Mouse (Mus musculus) urinary bladder, postnatal 4 days (tissue): ENCODE results near the gene Rimklb.

ENCODE experiments used
- DNase-seq, 2 experiments: peaks; one replicate each; pipeline ENCODE4 v3.0.0; 2021 to 2022; ENCODE audit warnings: low spot score in 2 of 2

Rimklb gene

DNA sequence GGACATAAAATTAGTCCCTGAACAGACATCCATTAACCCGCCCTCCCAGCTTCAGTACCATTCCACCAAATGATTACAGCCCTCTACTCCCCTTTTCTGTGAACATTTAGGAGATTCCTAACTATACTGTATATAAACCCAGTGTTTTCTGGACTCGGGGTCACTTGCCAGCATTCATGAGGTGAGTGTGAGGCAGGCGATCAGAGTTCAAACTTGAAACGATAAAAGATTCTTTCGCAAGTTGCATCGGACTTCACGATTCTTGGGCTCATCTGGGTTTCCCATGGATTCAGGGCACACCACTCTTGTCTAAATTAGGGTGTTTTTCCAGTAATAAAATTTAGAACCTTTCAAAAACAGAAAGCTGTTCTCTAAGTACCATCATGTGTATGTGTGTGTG lies 71.1 kb downstream of the Rimklb start:
- no peak for DNase-seq

DNA sequence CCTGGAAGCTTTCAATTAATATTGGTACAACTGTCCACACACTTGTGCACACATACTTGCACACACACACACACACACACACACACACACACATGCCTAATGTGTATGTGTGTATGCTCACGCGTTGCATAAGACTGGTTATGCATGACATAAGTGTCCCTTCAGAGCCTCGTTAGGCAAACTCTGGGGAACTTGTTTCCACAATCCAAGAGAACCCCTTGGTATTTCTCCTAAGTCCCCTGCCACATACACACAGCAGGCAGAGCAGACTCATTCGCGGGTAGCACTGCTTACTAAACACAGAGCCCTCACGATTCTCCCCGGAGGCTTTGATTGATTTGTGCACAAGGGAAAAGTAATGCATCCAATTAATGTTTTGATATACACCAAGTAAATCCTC lies 81.5 kb downstream of the Rimklb start:
- no peak for DNase-seq

DNA sequence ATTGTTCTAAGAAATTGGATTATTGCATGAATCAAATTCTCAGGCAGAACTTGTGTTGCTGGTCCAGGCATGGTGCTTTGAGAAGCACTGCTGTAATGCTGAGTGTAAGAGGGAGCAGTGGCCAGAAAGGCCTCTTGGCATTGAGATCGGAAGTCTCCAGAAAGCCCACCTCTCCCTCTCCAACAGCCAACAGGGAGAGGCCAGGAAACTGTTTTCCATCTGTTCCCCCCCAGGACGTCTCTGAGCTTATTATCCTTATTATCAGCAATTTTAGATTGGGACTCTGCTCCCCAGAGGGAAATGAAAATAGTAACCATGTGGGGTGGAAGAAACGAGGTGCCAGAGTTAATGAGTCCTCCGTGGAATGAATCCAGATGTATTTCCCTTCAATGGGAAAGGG lies 82.2 kb downstream of the Rimklb start:
- DNase-seq, result no peak

DNA sequence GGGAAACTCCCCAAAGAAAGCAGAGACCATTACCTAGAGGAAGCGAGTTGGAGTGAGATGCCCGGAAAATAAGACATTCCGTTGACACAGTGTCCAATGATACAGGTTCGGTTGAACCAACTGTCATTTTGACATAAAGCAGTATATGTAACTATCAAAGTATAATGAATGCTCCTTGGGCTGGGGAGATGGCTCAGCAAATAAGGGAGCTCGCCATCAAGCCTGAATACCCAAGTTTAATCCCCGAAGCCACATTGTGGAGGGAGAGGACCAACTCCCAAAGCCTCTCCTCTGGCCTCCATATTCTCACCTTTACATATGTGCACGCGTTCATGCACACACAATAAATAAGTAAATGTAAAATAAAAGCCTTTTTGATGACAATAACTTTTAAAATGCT lies 87.3 kb downstream of the Rimklb start:
- DNase-seq, result no peak

DNA sequence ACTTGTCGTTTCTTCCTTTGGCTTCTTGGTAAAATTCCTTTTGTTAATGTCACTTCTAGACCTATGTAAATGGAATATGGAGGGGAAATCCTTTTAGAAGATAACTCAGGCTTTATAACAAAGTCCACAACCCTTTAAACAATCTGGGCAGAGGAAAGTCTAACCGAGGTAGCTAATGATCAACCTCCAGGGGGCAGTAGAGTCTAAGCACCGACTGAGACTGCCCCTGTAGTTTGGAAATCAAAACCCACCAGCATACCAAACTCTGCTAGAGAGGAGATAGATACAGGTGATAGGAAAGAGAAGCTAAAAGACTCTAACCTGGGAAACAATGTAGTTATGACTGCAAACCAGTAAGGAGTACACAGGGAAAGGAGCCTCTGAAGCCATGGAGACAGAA lies 96.3 kb downstream of the Rimklb start:
- DNase-seq, result no peak

DNA sequence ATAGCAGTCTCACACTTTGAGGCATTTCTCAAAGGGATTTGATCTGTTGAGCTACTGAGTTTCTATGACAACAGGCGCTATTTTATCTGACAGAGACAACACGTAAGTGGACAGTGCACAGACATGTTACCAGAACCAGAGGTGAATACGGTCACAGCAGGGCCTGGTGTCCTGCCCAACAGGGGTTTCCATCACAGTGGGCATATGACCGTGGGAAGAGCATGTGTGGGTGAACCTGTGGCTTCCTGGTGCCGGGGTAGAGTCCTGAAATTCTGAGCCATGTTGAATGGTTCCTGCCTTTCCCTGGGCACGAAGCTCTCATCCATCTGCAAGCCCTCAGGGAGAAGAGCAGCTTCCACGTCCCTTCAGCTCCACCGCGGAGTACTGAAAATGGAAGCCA lies 98.3 kb downstream of the Rimklb start:
- DNase-seq, result no peak
